In the genomic region with DNA sequence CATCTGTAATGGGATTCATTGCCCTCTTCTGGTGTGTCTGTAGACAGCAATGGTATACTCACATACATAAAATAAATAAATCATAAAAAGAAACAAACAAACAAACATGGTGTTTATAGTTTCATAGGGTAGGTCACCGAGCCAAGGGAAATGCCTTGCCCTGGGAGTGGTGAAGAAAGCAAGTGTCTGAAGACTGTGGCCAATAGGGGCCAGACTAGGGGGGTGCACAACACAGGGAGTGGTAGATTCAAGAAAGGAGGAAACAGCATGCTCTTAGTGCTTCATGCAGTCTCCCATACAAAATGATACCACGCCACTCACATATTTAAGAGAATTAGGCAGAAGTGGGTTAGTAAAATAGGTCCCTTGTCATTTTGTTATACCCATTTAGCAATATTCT, we compare ENCODE assay signal across 9 mouse cellular contexts. TPM values are rescaled to one million over a fixed set of nuclear protein-coding genes. Genes with fewer than 3 reads are reported as not detected.
DNase-seq lines count a peak whose midpoint lies in the region; ATAC-seq and TF ChIP-seq lines count a peak whose summit lies in the region.
"Had no signal": no experiment of that assay in that cellular context is flagged by ENCODE, and none has a peak within 500 bp of the region (broad histone marks: within the 10 kb centered on the region; RNA-seq: fewer than 3 reads in every experiment).

No protein-coding gene starts in this region.

- H3K9ac ChIP-seq in kidney, embryonic 15.5 days, result no peak overlapping the region
- H3K9ac ChIP-seq in hindbrain, embryonic 12.5 days, result no peak overlapping the region; the same call in 1 of the 2 replicates
- no peak overlapping the region for H3K9ac ChIP-seq in midbrain, embryonic 13.5 days (replicated peaks)

- no peaks in the 10 kb centered on the region for H3K9me3 ChIP-seq in kidney, embryonic 15.5 days (replicated peaks)
- H3K9me3 ChIP-seq in hindbrain, embryonic 12.5 days (replicated peaks), result no peaks in the 10 kb centered on the region
- H3K9me3 ChIP-seq in midbrain, embryonic 13.5 days, result no peaks in the 10 kb centered on the region

- H3K27ac ChIP-seq in kidney, embryonic 15.5 days, result no peak overlapping the region
- H3K27ac ChIP-seq in kidney, adult 2 months (ENCODE audit: insufficient read depth, low read depth, low read length), result no peak overlapping the region
- no peak overlapping the region for H3K27ac ChIP-seq in hindbrain, embryonic 12.5 days
- no peak overlapping the region for H3K27ac ChIP-seq in midbrain, embryonic 13.5 days

- H3K36me3 ChIP-seq in kidney, embryonic 15.5 days, result peaks cover 11% of the 10 kb centered on the region
- H3K36me3 ChIP-seq in kidney, adult 2 months (ENCODE audit: control insufficient read depth, insufficient read depth, low read length), result no peaks in the 10 kb centered on the region
- 0 out of 2 replicates have a peak, but pooled peaks cover 3% of the 10 kb centered on the region for H3K36me3 ChIP-seq in hindbrain, embryonic 12.5 days
- peaks cover 3% of the 10 kb centered on the region; the same call in 1 of the 2 replicates for H3K36me3 ChIP-seq in midbrain, embryonic 13.5 days

- H3K4me1 ChIP-seq in kidney, embryonic 15.5 days, result peaks cover 18% of the 10 kb centered on the region
- H3K4me1 ChIP-seq in kidney, adult 2 months (ENCODE audit: control insufficient read depth, insufficient read depth, low read length), result peaks cover 6% of the 10 kb centered on the region; the same call in 1 of the 2 replicates
- peaks cover 19% of the 10 kb centered on the region for H3K4me1 ChIP-seq in hindbrain, embryonic 12.5 days
- peaks cover 20% of the 10 kb centered on the region for H3K4me1 ChIP-seq in midbrain, embryonic 13.5 days (replicated peaks)

- H3K4me3 ChIP-seq in kidney, embryonic 15.5 days (replicated peaks), result peak overlapping the region; percentile 76
- H3K4me3 ChIP-seq in kidney, adult 2 months (ENCODE audit: insufficient read depth, low read depth, low read length), result no peak overlapping the region; the same call in 1 of the 2 replicates
- peak overlapping the region; percentile 73 for H3K4me3 ChIP-seq in hindbrain, embryonic 12.5 days
- H3K4me3 ChIP-seq in midbrain, embryonic 13.5 days (replicated peaks), result peak overlapping the region; percentile 84

- ATAC-seq in kidney, embryonic 15.5 days (replicated peaks; ENCODE audit: low FRiP score), result no peak
- ATAC-seq in hindbrain, embryonic 12.5 days (ENCODE audit: low FRiP score), result 0 out of 2 replicates have a peak, but pooled peaks have one; percentile 21
- ATAC-seq in midbrain, embryonic 13.5 days, result peak; percentile 16; the same call in 1 of the 2 replicates

- TF ChIP-seq CTCF in kidney, adult 2 months (conservative IDR thresholded peaks at IDR 0.05; ENCODE audit: insufficient read depth, insufficient read length, low read depth, low read length), result no peak

- TF ChIP-seq POLR2A in kidney, adult 2 months (IDR thresholded peaks at IDR 0.05; ENCODE audit: low read depth, low read length), result no peak

- peaks cover 24% of the 10 kb centered on the region for H3K27me3 ChIP-seq in kidney, embryonic 15.5 days
- H3K27me3 ChIP-seq in kidney, adult 2 months (replicated peaks; ENCODE audit: control insufficient read depth, insufficient read depth, low read length), result no peaks in the 10 kb centered on the region
- H3K27me3 ChIP-seq in hindbrain, embryonic 12.5 days, result peaks cover 3% of the 10 kb centered on the region; the same call in 1 of the 2 replicates
- peaks cover 25% of the 10 kb centered on the region for H3K27me3 ChIP-seq in midbrain, embryonic 13.5 days

- peak overlapping the region; percentile 74 for H3K4me2 ChIP-seq in kidney, embryonic 15.5 days
- H3K4me2 ChIP-seq in hindbrain, embryonic 12.5 days (replicated peaks), result peak overlapping the region; percentile 80
- H3K4me2 ChIP-seq in midbrain, embryonic 13.5 days (replicated peaks), result peak overlapping the region; percentile 75

- DNase-seq in kidney, adult 2 months, result no peak
- DNase-seq in NIH3T3 (ENCODE audit: low read depth), result peak; percentile 19
- no peak for DNase-seq in frontal cortex, adult 2 months (ENCODE audit: extremely low spot score in 1 of 2, low spot score in 1 of 2)
- DNase-seq in cerebellum, postnatal 36 days, result no peak
- DNase-seq in layer of hippocampus, adult 8-10 months (ENCODE audit: low spot score in 2 of 2), result no peak

- WGBS in kidney, embryonic 15.5 days, result 92% methylated on average over 2 of the region's 2 CpGs
- WGBS in kidney, adult 2 months, result 96% methylated on average over 2 of the region's 2 CpGs
- WGBS in hindbrain, embryonic 12.5 days, result 97% methylated on average over 2 of the region's 2 CpGs
- 97% methylated on average over 2 of the region's 2 CpGs for WGBS in midbrain, embryonic 13.5 days

RNA-seq across cellular contexts. Expression of a gene that starts 0.6 kb away (rescaled TPM):
- polyA plus RNA-seq in kidney, embryonic 15.5 days (2015; fragmentation: Nextera tagmentation; extraction: Ambion mirVana), result 84.8 and 88.1 TPM in 2 replicates
- 41.1 and 45.5 TPM in 2 replicates for polyA plus RNA-seq in kidney, adult 2 months (2012; rRNA removed)
- 88.7 and 91.0 TPM in 2 replicates for polyA plus RNA-seq in hindbrain, embryonic 12.5 days (2016; fragmentation: Nextera tagmentation; extraction: Ambion mirVana)
- 87.3 and 89.7 TPM in 2 replicates for polyA plus RNA-seq in midbrain, embryonic 13.5 days (2015; fragmentation: Nextera tagmentation; extraction: Ambion mirVana)
- 41.7 and 47.1 TPM in 2 replicates for polyA plus RNA-seq in frontal cortex, adult 2 months (2012; rRNA removed)
- 10 to 100 TPM; 37.1 to 59.0 (median 44.3) TPM for total RNA-seq in layer of hippocampus, adult 8-10 months (2022)

RNA-seq across cellular contexts. Expression of a gene that starts 11.8 kb away (rescaled TPM):
- polyA plus RNA-seq in kidney, embryonic 15.5 days (2015; fragmentation: Nextera tagmentation; extraction: Ambion mirVana), result not detected in 2 replicates
- polyA plus RNA-seq in kidney, adult 2 months (2012; rRNA removed), result 0.05 TPM in 2 replicates
- not detected in 2 replicates for polyA plus RNA-seq in hindbrain, embryonic 12.5 days (2016; fragmentation: Nextera tagmentation; extraction: Ambion mirVana)
- not detected in 2 replicates for polyA plus RNA-seq in midbrain, embryonic 13.5 days (2015; fragmentation: Nextera tagmentation; extraction: Ambion mirVana)
- polyA plus RNA-seq in frontal cortex, adult 2 months (2012; rRNA removed), result not detected in 2 replicates
- not detected for total RNA-seq in layer of hippocampus, adult 8-10 months (2022)
- total RNA-seq: gastrocnemius, adult 18-20 months had no signal
